Mouse (Mus musculus) heart, adult 10 weeks (tissue): ENCODE measurements around the gene Azin2. TPM values are rescaled to one million over a fixed set of nuclear protein-coding genes. Genes with fewer than 3 reads are reported as not detected.

ENCODE experiments used
- polyA plus RNA-seq: library from polyadenylated mRNA; stranded (reverse); fragments of 350-450 nt; fragmentation: Illumina TruSeq; extraction: RNeasy Lipid Tissue Mini Kit (QIAGEN cat#74804); gene quantifications from one replicate; pipeline ENCODE4 v1.2.3, GENCODE M21; 2014; ENCODE audit warnings: low read depth, low replicate concordance

Azin2 gene
- polyA plus RNA-seq: 2.6 TPM

GRCm38 (mm10) chr4:128962029-128962925 lies at the start of gene Azin2:
TSS of gene Azin2 (minus strand) at chr4:128962442.

DNA sequence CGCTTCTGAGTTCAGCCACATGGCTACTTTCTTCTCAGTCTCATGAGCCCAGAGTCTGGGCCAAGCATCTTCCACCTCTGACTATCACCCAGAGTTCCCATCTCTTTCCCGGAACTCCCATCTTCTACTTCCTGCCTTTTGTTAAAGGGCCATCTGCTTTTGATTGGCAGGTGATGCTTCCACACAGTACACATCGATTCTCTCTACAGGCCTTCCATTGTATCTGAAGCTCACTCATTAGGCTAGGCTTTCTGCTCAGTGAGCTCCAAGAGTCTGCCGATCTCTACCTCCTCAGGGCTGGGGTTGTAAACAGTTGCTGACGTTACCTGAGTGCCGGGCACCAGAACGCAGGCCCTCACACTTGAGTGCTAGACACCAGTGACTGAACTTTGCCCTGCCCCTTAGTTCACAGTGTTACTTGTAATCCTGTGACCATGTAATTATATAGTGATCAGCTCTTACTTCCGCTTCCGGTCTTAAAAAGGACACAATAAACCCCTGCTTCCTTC lies 29.3 kb upstream of the Azin2 start, which contains the start of gene Ak2:
TSS of gene Ak2 (plus strand) at position 459 of the 509 bp plus-strand sequence.

GRCm38 (mm10) chr4:128883379-128883781 lies 78.9 kb downstream of the Azin2 start, which contains the start of gene Trim62:
TSS of gene Trim62 (plus strand) at chr4:128883580.

Other genes with a start within 250 kb of the Azin2 start
- gene A3galt2, start 207.1 kb downstream of the Azin2 start, polyA plus RNA-seq: 0.47 TPM
- gene Zfp362, start 156.4 kb downstream of the Azin2 start, polyA plus RNA-seq: 10.1 TPM
- gene Trim62, start 78.9 kb downstream of the Azin2 start, polyA plus RNA-seq: 1.0 TPM
- gene Ak2, start 29.5 kb upstream of the Azin2 start, polyA plus RNA-seq: 80.0 TPM
- 25.3 TPM for gene Rnf19b, start 95.8 kb upstream of the Azin2 start, polyA plus RNA-seq
- gene Tmem54, start 143.1 kb upstream of the Azin2 start, polyA plus RNA-seq: not detected
- 0.39 TPM for gene Hpca, start 159.6 kb upstream of the Azin2 start, polyA plus RNA-seq
- 330 TPM for gene Fndc5, start 174.6 kb upstream of the Azin2 start, polyA plus RNA-seq
- gene S100pbp, start 227.3 kb upstream of the Azin2 start, polyA plus RNA-seq: 12.3 TPM
- 23.2 TPM for gene Yars, start 227.3 kb upstream of the Azin2 start, polyA plus RNA-seq